Mouse (Mus musculus) lung, adult 2 months (tissue): ENCODE results near the gene Gm12258. TPM values are rescaled to one million over a fixed set of nuclear protein-coding genes. Genes with fewer than 3 reads are reported as not detected.
"Not testable (repeated sequence)": the region's sequence is repeated elsewhere in the genome, so short reads cannot be mapped to it uniquely, and the experiment has no call there.

Source experiments
- DNase-seq: peaks from one replicate; pipeline ENCODE4 v3.0.0; 2022
- H3K4me1 ChIP-seq: fragments of 200-500 bp; 2 replicates; pipeline ENCODE4 v1.6.1; 2011; ENCODE audit warnings: low read length; ENCODE audit not compliant: control insufficient read depth, insufficient read depth
- H3K4me3 ChIP-seq: fragments of 200-500 bp; replicated peaks from 2 replicates; pipeline ENCODE3; 2011; ENCODE audit warnings: low read depth, mild to moderate bottlenecking, control low read depth, low read length; ENCODE audit errors: extremely low read depth
- CTCF ChIP-seq: fragments of 200-500 bp; IDR thresholded peaks from 2 replicates; pipeline ENCODE4 v1.5.1; 2011; ENCODE audit warnings: mild to moderate bottlenecking, low read length, control low read depth; ENCODE audit not compliant: insufficient read depth
- POLR2A ChIP-seq: fragments of 200-500 bp; IDR thresholded peaks from 2 replicates; pipeline ENCODE4 v1.6.1; 2011; ENCODE audit warnings: low read depth, mild to moderate bottlenecking, control low read depth, low read length, borderline replicate concordance; ENCODE audit errors: extremely low read depth
- WGBS: fragments of 180-500 bp; shearing (Covaris S2); methylation state at CpG from one replicate; pipeline ENCODE4 v1.1.7; 2018; 5-methylcytosine and 5-hydroxymethylcytosine counted together
- polyA plus RNA-seq: library from polyadenylated mRNA; depleted of rRNA; stranded (reverse); fragments of >200 nt; gene quantifications from 2 replicates; pipeline ENCODE4 v1.2.3, GENCODE M21; 2012; rRNA removed

Gm12258 gene
- polyA plus RNA-seq = 2.8 and 4.0 TPM in 2 replicates

DNA sequence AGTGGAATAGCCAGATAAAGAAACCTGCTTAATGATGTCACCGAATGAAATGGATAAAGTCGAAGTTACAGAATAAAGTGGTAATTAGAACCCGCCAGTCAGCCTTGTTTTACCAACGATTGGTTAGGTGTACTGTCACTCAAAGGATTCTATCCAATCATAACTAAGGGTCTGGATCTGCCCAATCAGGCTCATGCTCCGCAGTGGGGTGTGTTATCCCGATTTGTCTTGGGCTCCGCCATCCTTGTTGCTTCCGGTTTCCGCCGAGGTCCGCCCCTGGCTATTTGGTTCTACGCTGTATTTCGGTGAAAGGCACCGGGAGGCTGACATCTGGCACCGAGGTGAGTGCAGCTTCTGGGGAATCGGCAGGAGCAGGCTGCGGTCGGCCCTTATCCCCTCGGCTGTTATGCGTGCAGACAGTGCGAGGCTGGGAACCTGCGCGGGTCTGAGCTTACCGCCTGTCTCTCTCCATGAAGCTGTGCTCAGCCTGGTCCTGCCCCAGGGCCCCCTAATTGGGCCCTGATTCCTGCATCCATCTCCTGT is at the start of gene Gm12258:
Gm12258 (plus strand) TSS at position 240 of the 543 bp plus-strand sequence.
- WGBS = under 1% methylated on average over 24 of the region's 24 CpGs
- Histone ChIP-seq H3K4me3 (peak within 1 kb of the TSS; percentile 91), H3K4me1 (peaks cover 5% of the 10 kb centered on the region; the same call in 1 of the 2 replicates)
- DNase-seq = peak; percentile 74
- TF ChIP-seq CTCF (no peak), POLR2A (peak; percentile 83; the same call in 1 of the 2 replicates)

DNA sequence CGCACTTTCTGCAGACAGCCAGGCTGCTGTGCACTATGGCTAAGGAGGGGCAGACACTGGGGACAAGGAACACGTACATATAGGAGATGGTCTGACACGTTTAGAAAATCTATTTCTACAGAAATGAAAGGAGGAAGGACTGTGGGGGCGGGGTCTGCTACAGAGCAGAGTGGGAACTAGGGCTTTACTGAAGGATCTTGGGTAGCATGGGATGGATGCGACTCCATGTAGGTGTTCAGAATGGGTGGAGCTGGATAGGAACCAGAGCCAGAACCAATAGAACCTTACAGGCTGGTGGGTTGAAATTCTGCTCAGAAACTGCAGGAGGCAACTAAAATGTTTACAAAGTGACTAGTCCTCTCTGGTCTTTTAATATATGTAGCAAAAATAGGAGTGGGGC is 47.2 kb upstream of the Gm12258 start:
- DNase-seq = no peak
- WGBS = 70% methylated on average over 5 of the region's 5 CpGs
- Histone ChIP-seq H3K4me3 (no peak overlapping the region), H3K4me1 (no peaks in the 10 kb centered on the region)
- TF ChIP-seq CTCF = no peak
- no peak for TF ChIP-seq POLR2A

DNA sequence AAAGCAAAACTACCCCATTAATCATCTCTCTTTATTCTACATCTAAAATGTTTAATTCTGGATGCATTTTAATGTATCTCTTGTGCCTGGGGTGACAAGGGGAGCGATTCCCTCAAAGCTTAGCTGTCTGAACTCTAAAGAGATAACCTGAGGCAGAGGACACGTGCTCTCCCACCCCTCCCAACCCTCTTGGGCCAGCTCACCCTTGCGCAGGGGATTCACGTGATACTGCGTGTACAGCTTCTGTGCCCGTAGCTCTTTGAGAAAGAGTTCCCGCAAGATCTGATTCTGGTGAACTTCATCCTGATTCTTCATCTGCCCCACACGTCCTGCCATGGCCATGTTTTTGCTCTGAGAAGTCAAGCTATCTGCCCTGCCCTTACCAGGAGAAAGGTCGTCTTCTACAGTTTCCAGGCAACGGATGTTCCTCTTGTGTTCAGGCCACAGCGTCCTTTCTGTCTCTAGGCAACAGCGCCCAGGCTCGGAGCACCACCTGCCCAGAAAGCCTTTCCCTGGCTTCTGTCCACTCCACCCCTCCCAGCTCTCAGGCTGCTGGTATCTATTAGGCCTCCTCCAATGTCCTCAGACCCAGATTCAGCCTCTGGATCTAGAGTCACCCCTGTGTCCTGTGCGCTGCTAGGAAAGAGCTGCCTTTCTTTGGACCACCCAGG is 45.3 kb upstream of the Gm12258 start, which contains the start of gene Fam183b:
Fam183b (minus strand) TSS at position 403 of the 671 bp plus-strand sequence.
- Histone ChIP-seq H3K4me1 (no peaks in the 10 kb centered on the region), H3K4me3 (no peak within 1 kb of the TSS)
- TF ChIP-seq POLR2A (no peak), CTCF (no peak)
- DNase-seq = no peak
- 22% methylated on average over 14 of the region's 14 CpGs for WGBS

DNA sequence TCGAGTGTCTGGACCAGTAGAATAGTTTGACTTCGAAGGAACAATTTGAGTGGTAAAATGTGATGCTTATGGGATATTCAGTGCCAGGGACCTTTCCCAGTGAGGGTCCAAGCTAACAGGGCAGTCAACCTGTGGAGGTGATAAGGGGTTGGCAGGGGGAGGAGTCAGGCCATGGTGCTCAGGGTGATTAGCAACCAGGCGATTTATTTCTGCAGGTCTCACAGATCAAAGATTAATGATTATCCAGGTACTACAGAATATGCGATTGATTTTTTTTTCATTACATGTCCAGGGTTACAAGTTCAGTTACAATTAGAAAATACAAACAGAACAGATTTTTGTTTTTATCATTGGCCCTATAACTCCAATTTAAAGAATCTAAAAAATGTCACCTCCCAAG is 43.1 kb upstream of the Gm12258 start:
- Histone ChIP-seq H3K4me1 (no peaks in the 10 kb centered on the region), H3K4me3 (no peak overlapping the region)
- no peak for DNase-seq
- 48% methylated on average over 4 of the region's 4 CpGs for WGBS
- TF ChIP-seq CTCF (no peak), POLR2A (no peak)

DNA sequence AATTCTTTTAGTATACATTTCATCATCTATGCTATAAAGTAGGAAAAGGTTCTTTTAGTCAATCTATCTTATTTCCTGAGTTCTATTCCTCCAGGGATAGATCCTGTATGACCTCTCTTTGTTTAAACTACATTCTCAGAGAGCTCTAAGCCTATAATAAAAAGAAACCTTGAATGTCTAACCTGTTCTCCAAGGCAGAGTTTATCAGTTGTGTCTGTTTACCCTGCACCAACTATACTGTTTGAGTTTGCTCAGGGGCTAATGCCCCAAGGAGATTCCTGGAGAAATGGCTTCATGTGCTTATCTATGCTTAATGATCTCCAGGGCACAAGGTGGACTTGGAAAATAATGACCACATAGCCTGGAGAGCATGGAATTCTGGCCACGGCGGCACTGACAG is 42.6 kb upstream of the Gm12258 start:
- Histone ChIP-seq H3K4me3 (no peak overlapping the region), H3K4me1 (no peaks in the 10 kb centered on the region)
- TF ChIP-seq CTCF = no peak
- TF ChIP-seq POLR2A = no peak
- DNase-seq = no peak
- 26% methylated on average over 2 of the region's 2 CpGs for WGBS

DNA sequence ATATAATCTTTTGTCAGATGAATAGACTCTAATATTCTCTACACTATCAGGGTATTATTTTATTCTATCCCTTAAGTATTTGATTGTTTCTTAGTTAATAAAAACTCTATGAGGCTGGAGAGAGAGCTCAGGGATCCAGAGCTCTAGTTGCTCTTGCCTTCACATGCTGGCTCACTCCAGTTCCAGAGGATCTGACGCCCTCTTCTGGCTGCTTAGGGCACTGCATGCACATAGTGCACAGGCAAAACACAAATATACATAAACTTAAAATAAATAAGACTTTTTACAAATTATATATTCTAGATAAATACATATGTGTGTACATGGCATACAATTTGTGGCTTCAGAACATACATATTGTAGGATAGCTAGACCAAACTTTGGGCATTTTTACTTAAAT is 35.0 kb upstream of the Gm12258 start:
- no peak for DNase-seq
- H3K4me1 ChIP-seq = no peaks in the 10 kb centered on the region
- no peak overlapping the region for H3K4me3 ChIP-seq
- no peak for TF ChIP-seq CTCF
- TF ChIP-seq POLR2A = no peak
- WGBS = 0% methylated on average over 1 of the region's 1 CpGs

DNA sequence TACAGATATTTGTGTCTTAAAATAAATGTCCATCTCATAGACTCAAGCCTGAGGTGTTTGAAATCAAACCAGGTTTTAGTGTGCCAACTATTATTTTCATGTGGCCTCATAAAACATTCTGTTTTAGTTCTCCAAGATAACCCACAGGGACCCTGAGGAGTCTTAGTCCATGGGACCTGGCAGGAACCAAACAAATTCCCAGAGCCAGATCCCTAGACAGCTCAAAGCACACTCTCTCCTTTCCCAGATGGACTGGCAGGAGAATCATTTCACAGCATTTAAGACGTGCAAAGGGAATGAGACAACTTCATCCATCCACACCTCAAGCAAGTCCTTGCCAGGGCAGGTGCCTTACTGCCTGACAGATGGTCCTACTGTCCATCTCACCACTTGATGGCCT is 32.3 kb upstream of the Gm12258 start, which contains the start of gene Olfr313:
Olfr313 (plus strand) TSS at position 301 of the 400 bp plus-strand sequence.
- H3K4me3 ChIP-seq, DNase-seq, H3K4me1 ChIP-seq: not testable (repeated sequence)
- WGBS = 41% methylated on average over 1 of the region's 1 CpGs

DNA sequence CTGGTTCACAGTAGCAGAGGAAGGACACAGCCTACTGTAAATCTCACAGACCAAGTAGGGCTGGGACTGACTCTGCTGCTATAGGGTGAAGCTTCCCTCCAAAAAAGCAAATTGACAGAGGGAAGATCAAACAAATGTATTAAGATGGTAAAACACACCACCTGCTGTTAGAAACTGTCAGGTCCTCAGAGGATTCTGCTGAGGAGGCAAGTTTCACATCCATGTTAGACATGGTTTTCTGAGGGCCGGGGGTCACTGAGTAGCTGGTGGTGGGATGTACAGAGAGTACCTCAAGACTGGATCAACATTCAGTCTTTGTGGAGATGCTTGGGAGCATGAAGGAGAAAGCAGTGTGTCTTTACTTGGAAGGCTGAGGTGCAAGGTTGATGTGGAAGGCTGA is 31.3 kb upstream of the Gm12258 start:
- Histone ChIP-seq H3K4me1 (no peaks in the 10 kb centered on the region), H3K4me3 (no peak overlapping the region)
- TF ChIP-seq CTCF (no peak), POLR2A (no peak)
- no peak for DNase-seq
- 83% methylated on average over 1 of the region's 1 CpGs for WGBS

DNA sequence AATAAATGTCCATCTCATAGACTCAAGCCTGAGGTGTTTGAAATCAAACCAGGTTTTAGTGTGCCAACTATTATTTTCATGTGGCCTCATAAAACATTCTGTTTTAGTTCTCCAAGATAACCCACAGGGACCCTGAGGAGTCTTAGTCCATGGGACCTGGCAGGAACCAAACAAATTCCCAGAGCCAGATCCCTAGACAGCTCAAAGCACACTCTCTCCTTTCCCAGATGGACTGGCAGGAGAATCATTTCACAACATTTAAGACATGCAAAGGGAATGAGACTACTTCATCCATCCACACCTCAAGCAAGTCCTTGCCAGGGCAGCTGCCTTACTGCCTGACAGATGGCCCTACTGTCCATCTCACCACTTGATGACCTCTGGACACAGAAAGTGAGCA is 18.0 kb upstream of the Gm12258 start, which contains the start of gene Olfr312:
Olfr312 (plus strand) TSS at position 301 of the 400 bp plus-strand sequence.
- not testable (repeated sequence) for H3K4me3 ChIP-seq, H3K4me1 ChIP-seq, DNase-seq

DNA sequence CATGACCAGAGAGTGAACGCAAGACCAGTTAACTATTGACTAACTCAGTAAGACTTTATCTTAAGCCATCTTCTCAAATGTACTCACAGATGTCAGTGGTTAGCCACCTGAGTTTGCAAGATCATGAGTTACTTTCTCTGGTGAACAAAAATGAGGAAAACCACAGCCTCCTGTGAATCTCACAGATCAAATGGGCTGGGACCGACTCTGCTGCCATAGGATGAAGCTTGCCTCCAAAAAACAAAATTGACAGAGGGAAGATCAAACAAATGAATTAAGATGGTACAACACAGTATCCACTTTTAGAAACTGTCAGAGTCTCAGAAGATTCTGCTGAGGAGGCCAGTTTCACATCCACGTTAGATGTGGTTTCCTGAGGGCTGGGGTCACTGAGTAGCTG is 17.2 kb upstream of the Gm12258 start:
- no peak for DNase-seq
- no peaks in the 10 kb centered on the region for H3K4me1 ChIP-seq
- TF ChIP-seq POLR2A (no peak), CTCF (no peak)
- 70% methylated on average over 3 of the region's 3 CpGs for WGBS
- H3K4me3 ChIP-seq = no peak overlapping the region

DNA sequence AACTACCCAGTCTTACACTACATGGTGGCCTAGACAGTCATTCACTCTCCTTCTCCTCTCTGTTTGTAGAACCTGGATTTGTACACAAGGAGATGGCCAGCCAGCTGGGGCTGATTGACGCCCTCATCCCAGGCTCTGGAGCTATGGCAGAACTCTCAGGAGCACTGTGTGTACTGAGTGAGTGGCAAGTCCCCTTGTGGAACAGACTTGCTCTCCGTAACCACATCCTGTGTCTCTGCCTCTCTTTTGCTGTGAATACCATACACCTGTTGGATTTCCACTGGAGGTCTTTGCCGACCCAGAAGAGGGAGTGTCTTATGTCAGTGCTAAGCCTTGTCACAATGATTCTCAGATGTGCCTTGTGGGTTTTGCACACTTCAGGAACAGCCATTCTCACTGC is 14.4 kb upstream of the Gm12258 start:
- not testable (repeated sequence) for H3K4me1 ChIP-seq, H3K4me3 ChIP-seq, DNase-seq
- 51% methylated on average over 3 of the region's 3 CpGs for WGBS

DNA sequence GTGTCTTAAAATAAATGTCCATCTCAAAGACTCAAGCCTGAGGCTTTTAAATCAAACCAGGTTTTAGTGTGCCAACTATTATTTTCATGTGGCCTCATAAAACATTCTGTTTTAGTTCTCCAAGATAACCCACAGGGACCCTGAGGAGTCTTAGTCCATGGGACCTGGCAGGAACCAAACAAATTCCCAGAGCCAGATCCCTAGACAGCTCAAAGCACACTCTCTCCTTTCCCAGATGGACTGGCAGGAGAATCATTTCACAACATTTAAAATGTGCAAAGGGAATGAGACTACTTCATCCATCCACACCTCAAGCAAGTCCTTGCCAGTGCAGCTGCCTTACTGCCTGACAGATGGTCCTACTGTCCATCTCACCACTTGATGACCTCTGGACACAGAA is 8.0 kb upstream of the Gm12258 start, which contains the start of gene Olfr311:
Olfr311 (plus strand) TSS at position 301 of the 400 bp plus-strand sequence.
- not testable (repeated sequence) for H3K4me1 ChIP-seq, H3K4me3 ChIP-seq, DNase-seq
